Mouse (Mus musculus) heart, embryonic 16.5 days (tissue): ENCODE measurements around the gene Mga. TPM values are rescaled to one million over a fixed set of nuclear protein-coding genes. Genes with fewer than 3 reads are reported as not detected.

Source experiments
- microRNA-seq: library from miRNA; unstranded; fragments of <30 nt; microRNA quantifications from one replicate; pipeline ENCODE4, GENCODE M21; 2017
- polyA plus RNA-seq: library from polyadenylated mRNA; unstranded; fragments of >200 nt; fragmentation: Nextera tagmentation; extraction: Ambion mirVana; gene quantifications from 2 replicates; pipeline ENCODE4 v1.2.1, GENCODE M21; 2015

Mga gene
- polyA plus RNA-seq, 1 experiment from 2014 or later, result 14.9 TPM

Small RNA genes lying within 50 kb of the gene (microRNA-seq; reads per million reads assigned to microRNA genes)
- not detected for gene Mir7665

Other genes starting within 250 kb of the Mga start
- 62.3 and 69.0 TPM in 2 replicates for gene Ndufaf1, start 234.4 kb upstream of the Mga start, polyA plus RNA-seq
- 21.0 and 23.9 TPM in 2 replicates for gene Rtf1, start 222.2 kb upstream of the Mga start, polyA plus RNA-seq
- 1.7 and 2.7 TPM in 2 replicates for gene Itpka, start 154.9 kb upstream of the Mga start, polyA plus RNA-seq
- gene Ltk, start 136.8 kb upstream of the Mga start, polyA plus RNA-seq, result 0.22 TPM in 1 of 2 replicates, not detected in the other
- gene Rpap1, start 109.7 kb upstream of the Mga start, polyA plus RNA-seq, result 17.2 and 18.3 TPM in 2 replicates
- gene Tyro3, start 99.5 kb upstream of the Mga start, polyA plus RNA-seq, result 5.1 and 8.0 TPM in 2 replicates
- 2.2 and 2.4 TPM in 2 replicates for gene Mapkbp1, start 75.5 kb downstream of the Mga start, polyA plus RNA-seq
- gene Jmjd7, start 130.3 kb downstream of the Mga start, polyA plus RNA-seq, result 16.7 and 17.3 TPM in 2 replicates
- gene Gm28042, start 130.3 kb downstream of the Mga start, polyA plus RNA-seq, result 2.0 and 2.2 TPM in 2 replicates
- gene Pla2g4b, start 136.2 kb downstream of the Mga start, polyA plus RNA-seq, result 1.8 and 2.3 TPM in 2 replicates